Mouse (Mus musculus) brain, embryonic 14.5 days (tissue): Measurements from ENCODE around the gene Ctse.

Experiments used
- CTCF ChIP-seq: fragments of 200-500 bp; IDR thresholded peaks from 2 replicates; pipeline ENCODE4 v1.5.1; 2012; ENCODE audit warnings: inconsistent platforms, mild to moderate bottlenecking, moderate library complexity, borderline replicate concordance; ENCODE audit not compliant: insufficient read depth, insufficient read length; ENCODE audit errors: extremely low read depth
- POLR2A ChIP-seq: fragments of 200-500 bp; IDR thresholded peaks from 2 replicates; pipeline ENCODE4 v1.6.1; 2012; ENCODE audit warnings: mild to moderate bottlenecking, inconsistent platforms, borderline replicate concordance; ENCODE audit not compliant: poor library complexity, insufficient read depth, insufficient read length, severe bottlenecking; ENCODE audit errors: extremely low read depth

- TF ChIP-seq CTCF (no peak), POLR2A (no peak)
Observed at GRCm38 (mm10) chr1:131699642-131700041, 61.5 kb downstream of the Ctse start.
